Mouse (Mus musculus) gastrocnemius, postnatal 14 days (tissue): ENCODE data around the gene Nbl1. TPM values are rescaled to one million over a fixed set of nuclear protein-coding genes. Genes with fewer than 3 reads are reported as not detected.

Source experiments
- DNase-seq: peaks from one replicate; pipeline ENCODE4 v3.0.0; 2021; ENCODE audit warnings: mixed read lengths
- intact Hi-C: fragments of 180-260 bp; cut with DNase I; formaldehyde crosslinking; loops from one replicate; pipeline ENCODE4 v1.15.1; 2025; ENCODE audit warnings: low total_unique reads
- total RNA-seq, 2 experiments: library from RNA; stranded (reverse); gene quantifications; 2 replicates each; pipeline ENCODE4 v1.2.3; 2021

The Nbl1 gene
- total RNA-seq, 2 experiments from 2014 or later: 32.2 to 39.6 TPM

- intact Hi-C loops: no loop called here
- no peak for DNase-seq
Measured at GRCm38 (mm10) chr4:139110858-139111257, 18.1 kb upstream of the Nbl1 start.

- intact Hi-C loops: no loop called here
- DNase-seq: no peak
Measured at GRCm38 (mm10) chr4:139105453-139105852, 12.7 kb upstream of the Nbl1 start.

GRCm38 (mm10) chr4:139101546-139101945, 8.8 kb upstream of the Nbl1 start:
- DNase-seq: no peak
- intact Hi-C loops: no loop called here

- intact Hi-C loops: no loop called here
- DNase-seq: no peak
Measured at GRCm38 (mm10) chr4:139100326-139100725, 7.5 kb upstream of the Nbl1 start.

GRCm38 (mm10) chr4:139096201-139096600, 3.4 kb upstream of the Nbl1 start:
- intact Hi-C loops: no loop called here

GRCm38 (mm10) chr4:139095406-139095805, 2.6 kb upstream of the Nbl1 start:
- intact Hi-C loops: no loop called here
- DNase-seq: no peak

More at GRCm38 (mm10) chr4:139096201-139096600, 3.4 kb upstream of the Nbl1 start:
- DNase-seq: no peak

GRCm38 (mm10) chr4:139093196-139093530, 370 bp upstream of the Nbl1 start:
- no peak for DNase-seq
- intact Hi-C loops: no loop called here

- DNase-seq: peak; percentile 74
- intact Hi-C loops: no loop called here
Measured at GRCm38 (mm10) chr4:139091478-139092355, 1.1 kb downstream of the Nbl1 start.

- intact Hi-C loops: no loop called here
- DNase-seq: no peak
Measured at GRCm38 (mm10) chr4:139091066-139091465, 1.7 kb downstream of the Nbl1 start.

- intact Hi-C loops: no loop called here
- no peak for DNase-seq
Measured at GRCm38 (mm10) chr4:139090303-139090940, 2.4 kb downstream of the Nbl1 start.

GRCm38 (mm10) chr4:139088982-139089671, 3.7 kb downstream of the Nbl1 start:
- intact Hi-C loops: loop anchor here (5.0 to 10.0 kb wide), 3 partner anchors 96 to 246 kb away; no protein-coding TSS in a partner anchor
- DNase-seq: no peak

- intact Hi-C loops: loop anchor here (5.0 to 10.0 kb wide), 3 partner anchors 98 to 248 kb away; no protein-coding TSS in a partner anchor
- no peak for DNase-seq
Measured at GRCm38 (mm10) chr4:139086984-139087383, 5.8 kb downstream of the Nbl1 start.

- peak; percentile 78 for DNase-seq
- intact Hi-C loops: loop anchor here (5.0 to 10.0 kb wide), 3 partner anchors 99 to 249 kb away; no protein-coding TSS in a partner anchor
Measured at GRCm38 (mm10) chr4:139086037-139086436, 6.8 kb downstream of the Nbl1 start.

GRCm38 (mm10) chr4:139085337-139085736, 7.5 kb downstream of the Nbl1 start:
- intact Hi-C loops: loop anchor here (5.0 to 10.0 kb wide), 3 partner anchors 99 to 249 kb away; no protein-coding TSS in a partner anchor
- DNase-seq: no peak

GRCm38 (mm10) chr4:139082790-139083564, 9.8 kb downstream of the Nbl1 start:
- no peak for DNase-seq
- intact Hi-C loops: loop anchor here (10.0 kb wide), 2 partner anchors 102 to 252 kb away; no protein-coding TSS in a partner anchor

GRCm38 (mm10) chr4:139081270-139081931, 11.4 kb downstream of the Nbl1 start:
- intact Hi-C loops: loop anchor here (10.0 kb wide), 2 partner anchors 103 to 253 kb away; no protein-coding TSS in a partner anchor
- no peak for DNase-seq

- no peak for DNase-seq
- intact Hi-C loops: loop anchor here (10.0 kb wide), 2 partner anchors 105 to 255 kb away; no protein-coding TSS in a partner anchor
Measured at GRCm38 (mm10) chr4:139080259-139080658, 12.5 kb downstream of the Nbl1 start.

- intact Hi-C loops: loop anchor here (5.0 kb wide), 1 partner anchor 157 kb away; no protein-coding TSS in a partner anchor
- DNase-seq: no peak
Measured at GRCm38 (mm10) chr4:139079439-139079838, 13.4 kb downstream of the Nbl1 start.
